Mouse (Mus musculus) megakaryocyte-erythroid progenitor cell, adult 5-6 weeks (primary cell): ENCODE data around the gene Myof. TPM values are rescaled to one million over a fixed set of nuclear protein-coding genes. Genes with fewer than 3 reads are reported as not detected.

ENCODE experiments used
- ATAC-seq: replicated peaks from 2 replicates; pipeline ENCODE4 v1.8.0; 2016; ENCODE audit warnings: mild to moderate bottlenecking, inconsistent platforms; ENCODE audit not compliant: severe bottlenecking, poor library complexity, low FRiP score, low TSS enrichment
- total RNA-seq, 2 experiments: library from RNA; stranded (forward) in 1 of 2; stranded (reverse) in 1 of 2; fragments of 200-1000, 215-1000 nt in 1 of 2; fragments of >200 nt in 1 of 2; fragmentation: Nextera tagmentation in 1 of 2; gene quantifications; 2 replicates each; pipeline ENCODE4 v1.2.3; 2014 to 2017

Myof gene
- total RNA-seq, 2 experiments from 2014 or later, result 0.23 TPM; not detected in 1

- ATAC-seq, result no peak
Measured at GRCm38 (mm10) chr19:38014443-38014842, 28.9 kb downstream of the Myof start.

GRCm38 (mm10) chr19:38011379-38011778 lies 32.0 kb downstream of the Myof start:
- ATAC-seq, result no peak

GRCm38 (mm10) chr19:38004809-38005380 lies 38.5 kb downstream of the Myof start:
- no peak for ATAC-seq

GRCm38 (mm10) chr19:38003671-38004521 lies 39.5 kb downstream of the Myof start:
- no peak for ATAC-seq

GRCm38 (mm10) chr19:38002816-38003215 lies 40.6 kb downstream of the Myof start:
- no peak for ATAC-seq

GRCm38 (mm10) chr19:38000990-38001389 lies 42.4 kb downstream of the Myof start:
- no peak for ATAC-seq

GRCm38 (mm10) chr19:37999941-38000340 lies 43.4 kb downstream of the Myof start:
- ATAC-seq, result no peak

GRCm38 (mm10) chr19:37994301-37994700 lies 49.1 kb downstream of the Myof start:
- no peak for ATAC-seq

GRCm38 (mm10) chr19:37992184-37992554 lies 51.2 kb downstream of the Myof start:
- no peak for ATAC-seq

- no peak for ATAC-seq
Measured at GRCm38 (mm10) chr19:37991399-37992183, 51.8 kb downstream of the Myof start.

- ATAC-seq, result no peak
Measured at GRCm38 (mm10) chr19:37989971-37990370, 53.4 kb downstream of the Myof start.

- ATAC-seq, result no peak
Measured at GRCm38 (mm10) chr19:37988156-37988555, 55.2 kb downstream of the Myof start.

GRCm38 (mm10) chr19:37985730-37986129 lies 57.6 kb downstream of the Myof start:
- no peak for ATAC-seq

- ATAC-seq, result no peak
Measured at GRCm38 (mm10) chr19:37975951-37976350, 67.4 kb downstream of the Myof start.

GRCm38 (mm10) chr19:37970571-37970970 lies 72.8 kb downstream of the Myof start:
- no peak for ATAC-seq

GRCm38 (mm10) chr19:37970004-37970403 lies 73.4 kb downstream of the Myof start:
- ATAC-seq, result no peak

GRCm38 (mm10) chr19:37965828-37966227 lies 77.5 kb downstream of the Myof start:
- no peak for ATAC-seq

GRCm38 (mm10) chr19:37963421-37963820 lies 80.0 kb downstream of the Myof start:
- ATAC-seq, result no peak

GRCm38 (mm10) chr19:37960791-37961190 lies 82.6 kb downstream of the Myof start:
- ATAC-seq, result no peak

GRCm38 (mm10) chr19:37959543-37960215 lies 83.7 kb downstream of the Myof start:
- ATAC-seq, result no peak
